Mouse (Mus musculus): ENCODE data around the gene Atp5g2. TPM values are rescaled to one million over a fixed set of nuclear protein-coding genes. Genes with fewer than 3 reads are reported as not detected.

Gene Atp5g2
- polyA plus RNA-seq, 1 experiment from 2014 or later: 56.5 TPM

- peaks cover 40% of the 10 kb centered on the region for H3K27me3 ChIP-seq (replicated peaks; ENCODE audit: control insufficient read depth, insufficient read depth, low read length)
- H3K9me3 ChIP-seq (ENCODE audit: control insufficient read depth, low read length): no peaks in the 10 kb centered on the region
- WGBS: 2% methylated on average over 11 of the region's 11 CpGs
- H3K36me3 ChIP-seq (ENCODE audit: control insufficient read depth, insufficient read depth): no peaks in the 10 kb centered on the region
- no peak overlapping the region for H3K27ac ChIP-seq (ENCODE audit: low read length)
- H3K9ac ChIP-seq (replicated peaks; ENCODE audit: low read depth, low read length): no peak overlapping the region
- peaks cover 16% of the 10 kb centered on the region for H3K4me1 ChIP-seq (replicated peaks; ENCODE audit: control insufficient read depth, insufficient read depth, low read length)
- no peak overlapping the region for H3K4me2 ChIP-seq (ENCODE audit: low read length)
- no peak overlapping the region for H3K4me3 ChIP-seq (replicated peaks; ENCODE audit: low read length)
- ATAC-seq: peak; percentile 26; the same call in 1 of the 2 replicates
Observed at GRCm38 (mm10) chr15:102698193-102698592, 26.0 kb upstream of the Atp5g2 start.

- no peak overlapping the region for H3K27ac ChIP-seq (ENCODE audit: low read length)
- peaks cover 24% of the 10 kb centered on the region for H3K4me1 ChIP-seq (replicated peaks; ENCODE audit: control insufficient read depth, insufficient read depth, low read length)
- H3K9ac ChIP-seq (replicated peaks; ENCODE audit: low read depth, low read length): no peak overlapping the region
- no peak overlapping the region for H3K4me3 ChIP-seq (replicated peaks; ENCODE audit: low read length)
- ATAC-seq: no peak
- H3K27me3 ChIP-seq (replicated peaks; ENCODE audit: control insufficient read depth, insufficient read depth, low read length): peaks cover 40% of the 10 kb centered on the region
- no peaks in the 10 kb centered on the region for H3K36me3 ChIP-seq (ENCODE audit: control insufficient read depth, insufficient read depth)
- no peak overlapping the region for H3K4me2 ChIP-seq (ENCODE audit: low read length)
- 40% methylated on average over 3 of the region's 3 CpGs for WGBS
- no peaks in the 10 kb centered on the region for H3K9me3 ChIP-seq (ENCODE audit: control insufficient read depth, low read length)
Observed at GRCm38 (mm10) chr15:102696899-102697298, 24.7 kb upstream of the Atp5g2 start.

DNA sequence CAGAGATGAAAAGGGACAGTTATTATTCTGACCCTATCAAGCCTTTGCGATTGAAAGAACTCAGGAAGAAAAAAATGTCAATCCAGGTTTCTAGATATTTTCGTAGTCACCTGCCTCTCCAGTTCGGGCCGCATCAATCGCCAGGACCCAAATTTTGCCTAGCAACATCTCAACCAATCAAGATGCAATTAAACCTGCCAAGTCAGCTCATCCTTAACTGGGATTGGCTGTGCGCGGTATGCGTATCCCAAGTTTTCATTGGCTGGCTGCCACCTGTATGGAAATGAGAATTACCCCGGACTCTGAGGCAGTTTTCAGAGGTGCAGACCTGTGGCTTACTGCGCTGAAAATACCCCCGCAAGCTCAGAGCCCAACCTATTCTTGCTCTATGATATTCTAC, 21.4 kb upstream of the Atp5g2 start:
- peak; percentile 71 for ATAC-seq
- H3K4me2 ChIP-seq (ENCODE audit: low read length): peak overlapping the region; percentile 96
- peak overlapping the region; percentile 76 for H3K9ac ChIP-seq (replicated peaks; ENCODE audit: low read depth, low read length)
- H3K36me3 ChIP-seq (ENCODE audit: control insufficient read depth, insufficient read depth): no peaks in the 10 kb centered on the region
- H3K4me1 ChIP-seq (replicated peaks; ENCODE audit: control insufficient read depth, insufficient read depth, low read length): peaks cover 27% of the 10 kb centered on the region
- peak overlapping the region; percentile 90 for H3K27ac ChIP-seq (ENCODE audit: low read length)
- H3K27me3 ChIP-seq (replicated peaks; ENCODE audit: control insufficient read depth, insufficient read depth, low read length): peaks cover 38% of the 10 kb centered on the region
- peak overlapping the region; percentile 54 for H3K4me3 ChIP-seq (replicated peaks; ENCODE audit: low read length)
- no peaks in the 10 kb centered on the region for H3K9me3 ChIP-seq (ENCODE audit: control insufficient read depth, low read length)
- WGBS: under 1% methylated on average over 11 of the region's 11 CpGs

DNA sequence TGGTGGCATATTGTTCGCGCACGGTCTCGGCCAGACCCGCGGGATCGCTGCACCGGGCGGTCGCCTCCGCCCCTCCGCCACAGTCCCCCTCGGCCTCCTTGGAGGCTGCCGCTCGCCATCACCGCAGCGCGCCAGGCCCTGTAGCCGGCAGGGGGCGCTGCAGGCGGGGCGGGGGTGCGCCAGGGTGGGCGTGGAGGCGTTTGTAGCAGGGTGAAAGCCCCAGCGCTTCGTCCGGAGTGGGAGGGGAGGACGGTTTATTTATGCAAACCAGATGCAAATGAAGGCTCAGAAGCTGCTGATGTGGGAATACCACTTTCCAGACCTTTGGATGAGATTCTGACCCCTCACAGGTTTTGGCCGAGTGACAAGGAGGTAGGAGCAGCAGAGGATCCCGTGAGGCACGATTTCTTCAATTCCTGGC, 20.8 kb upstream of the Atp5g2 start:
- peaks cover 38% of the 10 kb centered on the region for H3K27me3 ChIP-seq (replicated peaks; ENCODE audit: control insufficient read depth, insufficient read depth, low read length)
- H3K4me3 ChIP-seq (replicated peaks; ENCODE audit: low read length): peak overlapping the region; percentile 54
- peak overlapping the region; percentile 90 for H3K27ac ChIP-seq (ENCODE audit: low read length)
- H3K4me2 ChIP-seq (ENCODE audit: low read length): peak overlapping the region; percentile 96
- no peaks in the 10 kb centered on the region for H3K36me3 ChIP-seq (ENCODE audit: control insufficient read depth, insufficient read depth)
- H3K9me3 ChIP-seq (ENCODE audit: control insufficient read depth, low read length): no peaks in the 10 kb centered on the region
- peak overlapping the region; percentile 76 for H3K9ac ChIP-seq (replicated peaks; ENCODE audit: low read depth, low read length)
- peak; percentile 80 for ATAC-seq
- H3K4me1 ChIP-seq (replicated peaks; ENCODE audit: control insufficient read depth, insufficient read depth, low read length): peaks cover 27% of the 10 kb centered on the region
- under 1% methylated on average over 32 of the region's 32 CpGs for WGBS

DNA sequence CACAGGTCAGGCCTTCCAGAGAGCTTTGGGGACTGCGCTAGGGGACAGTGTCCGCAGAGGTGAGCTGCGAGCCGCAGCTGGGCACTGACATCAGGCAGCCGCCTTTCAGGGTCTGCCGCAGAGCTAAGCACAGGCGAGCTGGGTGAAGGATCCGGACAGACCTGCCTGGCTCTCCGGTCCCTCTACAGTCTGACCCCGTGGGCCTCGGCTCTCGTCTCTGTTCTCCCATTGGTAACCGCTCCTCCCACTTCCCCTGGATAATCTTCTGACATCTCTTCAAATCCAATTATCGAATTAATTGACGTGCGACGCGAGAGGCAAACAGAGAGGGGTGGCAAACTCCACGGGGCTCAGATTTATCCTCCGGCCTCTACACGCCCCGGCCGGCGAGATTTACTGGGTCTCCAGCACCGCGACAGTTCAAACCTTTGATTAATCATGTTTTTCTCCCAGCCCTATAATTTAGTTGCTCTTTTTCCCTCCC, 20.2 kb upstream of the Atp5g2 start:
- peak; percentile 50 for ATAC-seq
- H3K27ac ChIP-seq (ENCODE audit: low read length): peak overlapping the region; percentile 90
- peak overlapping the region; percentile 54 for H3K4me3 ChIP-seq (replicated peaks; ENCODE audit: low read length)
- WGBS: 2% methylated on average over 26 of the region's 26 CpGs
- H3K9me3 ChIP-seq (ENCODE audit: control insufficient read depth, low read length): no peaks in the 10 kb centered on the region
- H3K4me2 ChIP-seq (ENCODE audit: low read length): peak overlapping the region; percentile 96
- peaks cover 32% of the 10 kb centered on the region for H3K27me3 ChIP-seq (replicated peaks; ENCODE audit: control insufficient read depth, insufficient read depth, low read length)
- H3K36me3 ChIP-seq (ENCODE audit: control insufficient read depth, insufficient read depth): no peaks in the 10 kb centered on the region
- H3K9ac ChIP-seq (replicated peaks; ENCODE audit: low read depth, low read length): peak overlapping the region; percentile 76
- H3K4me1 ChIP-seq (replicated peaks; ENCODE audit: control insufficient read depth, insufficient read depth, low read length): peaks cover 27% of the 10 kb centered on the region

- H3K27me3 ChIP-seq (replicated peaks; ENCODE audit: control insufficient read depth, insufficient read depth, low read length): peaks cover 7% of the 10 kb centered on the region; the same call in 1 of the 2 replicates
- no peak overlapping the region; the same call in 1 of the 2 replicates for H3K27ac ChIP-seq (ENCODE audit: low read length)
- no peaks in the 10 kb centered on the region for H3K36me3 ChIP-seq (ENCODE audit: control insufficient read depth, insufficient read depth)
- no peaks in the 10 kb centered on the region for H3K9me3 ChIP-seq (ENCODE audit: control insufficient read depth, low read length)
- 4% methylated on average over 4 of the region's 4 CpGs for WGBS
- H3K4me2 ChIP-seq (ENCODE audit: low read length): no peak overlapping the region
- H3K4me3 ChIP-seq (replicated peaks; ENCODE audit: low read length): no peak overlapping the region
- H3K9ac ChIP-seq (replicated peaks; ENCODE audit: low read depth, low read length): no peak overlapping the region
- ATAC-seq: no peak
- peaks cover 7% of the 10 kb centered on the region for H3K4me1 ChIP-seq (replicated peaks; ENCODE audit: control insufficient read depth, insufficient read depth, low read length)
Observed at GRCm38 (mm10) chr15:102685791-102686190, 13.6 kb upstream of the Atp5g2 start.

- no peaks in the 10 kb centered on the region for H3K36me3 ChIP-seq (ENCODE audit: control insufficient read depth, insufficient read depth)
- H3K4me1 ChIP-seq (replicated peaks; ENCODE audit: control insufficient read depth, insufficient read depth, low read length): peaks cover 7% of the 10 kb centered on the region
- H3K27me3 ChIP-seq (replicated peaks; ENCODE audit: control insufficient read depth, insufficient read depth, low read length): no peaks in the 10 kb centered on the region
- no peak overlapping the region for H3K4me3 ChIP-seq (replicated peaks; ENCODE audit: low read length)
- no peak overlapping the region for H3K4me2 ChIP-seq (ENCODE audit: low read length)
- no peaks in the 10 kb centered on the region for H3K9me3 ChIP-seq (ENCODE audit: control insufficient read depth, low read length)
- H3K27ac ChIP-seq (ENCODE audit: low read length): no peak overlapping the region
- WGBS: 14% methylated on average over 1 of the region's 1 CpGs
- H3K9ac ChIP-seq (replicated peaks; ENCODE audit: low read depth, low read length): no peak overlapping the region
- ATAC-seq: no peak
Observed at GRCm38 (mm10) chr15:102683670-102684069, 11.5 kb upstream of the Atp5g2 start.

DNA sequence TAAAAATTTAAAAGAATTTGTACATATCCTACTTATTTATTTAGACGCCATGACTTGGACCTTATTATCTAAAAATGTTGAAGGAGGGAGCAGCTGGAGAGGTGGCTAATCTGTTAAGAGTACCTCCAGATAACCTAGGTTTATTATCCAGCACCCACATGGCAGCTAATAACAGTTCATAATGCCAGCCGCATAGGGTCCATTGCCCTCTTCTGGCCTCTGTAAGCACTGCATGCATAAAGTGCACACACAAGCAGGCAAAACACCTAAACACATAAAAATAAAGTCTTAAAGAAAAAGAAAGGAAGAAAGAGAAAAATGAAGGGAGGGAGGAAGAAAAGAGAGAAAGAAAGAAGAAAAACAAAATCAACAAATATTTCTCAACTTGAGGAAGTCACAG, 4.2 kb upstream of the Atp5g2 start:
- H3K4me2 ChIP-seq (ENCODE audit: low read length): no peak overlapping the region
- H3K27me3 ChIP-seq (replicated peaks; ENCODE audit: control insufficient read depth, insufficient read depth, low read length): no peaks in the 10 kb centered on the region
- no peaks in the 10 kb centered on the region for H3K36me3 ChIP-seq (ENCODE audit: control insufficient read depth, insufficient read depth)
- WGBS: 95% methylated on average over 2 of the region's 2 CpGs
- H3K9me3 ChIP-seq (ENCODE audit: control insufficient read depth, low read length): no peaks in the 10 kb centered on the region
- no peak overlapping the region for H3K4me3 ChIP-seq (replicated peaks; ENCODE audit: low read length)
- peaks cover 24% of the 10 kb centered on the region for H3K4me1 ChIP-seq (replicated peaks; ENCODE audit: control insufficient read depth, insufficient read depth, low read length)
- ATAC-seq: no peak
- no peak overlapping the region for H3K27ac ChIP-seq (ENCODE audit: low read length)
- H3K9ac ChIP-seq (replicated peaks; ENCODE audit: low read depth, low read length): no peak overlapping the region

- peak overlapping the region; percentile 21; the same call in 1 of the 2 replicates for H3K4me3 ChIP-seq (replicated peaks; ENCODE audit: low read length)
- no peaks in the 10 kb centered on the region for H3K36me3 ChIP-seq (ENCODE audit: control insufficient read depth, insufficient read depth)
- H3K27ac ChIP-seq (ENCODE audit: low read length): peak overlapping the region; percentile 98
- H3K9me3 ChIP-seq (ENCODE audit: control insufficient read depth, low read length): no peaks in the 10 kb centered on the region
- ATAC-seq: peak; percentile 36
- 2% methylated on average over 10 of the region's 10 CpGs for WGBS
- 0 out of 2 replicates have a peak overlapping the region, but pooled peaks have one; percentile 18 for H3K9ac ChIP-seq (replicated peaks; ENCODE audit: low read depth, low read length)
- H3K4me2 ChIP-seq (ENCODE audit: low read length): peak overlapping the region; percentile 74
- no peaks in the 10 kb centered on the region for H3K27me3 ChIP-seq (replicated peaks; ENCODE audit: control insufficient read depth, insufficient read depth, low read length)
- H3K4me1 ChIP-seq (replicated peaks; ENCODE audit: control insufficient read depth, insufficient read depth, low read length): peaks cover 37% of the 10 kb centered on the region
Observed at GRCm38 (mm10) chr15:102673548-102673947, 1.4 kb upstream of the Atp5g2 start.
